Mouse (Mus musculus): Measurements from ENCODE around the gene Serpine1.

GRCm38 (mm10) chr5:137051914-137052505, 20.1 kb downstream of the Serpine1 start:
- no peak for TF ChIP-seq CTCF (IDR thresholded peaks at IDR 0.05; ENCODE audit: extremely low read depth, insufficient read length, insufficient replicate concordance, low read depth, low read length)
- no peak for TF ChIP-seq POLR2A (IDR thresholded peaks at IDR 0.05; ENCODE audit: low read depth, low read length)

Measured in small intestine, adult 2 months (tissue).